Mouse (Mus musculus): ENCODE measurements at regions not wholly inside any gene's neighbourhood (a gene's known extent, or its start where the extent isn't known, plus 50 kb on each side); places are given as distances from the start of the nearest gene placed in this dataset.

DNA sequence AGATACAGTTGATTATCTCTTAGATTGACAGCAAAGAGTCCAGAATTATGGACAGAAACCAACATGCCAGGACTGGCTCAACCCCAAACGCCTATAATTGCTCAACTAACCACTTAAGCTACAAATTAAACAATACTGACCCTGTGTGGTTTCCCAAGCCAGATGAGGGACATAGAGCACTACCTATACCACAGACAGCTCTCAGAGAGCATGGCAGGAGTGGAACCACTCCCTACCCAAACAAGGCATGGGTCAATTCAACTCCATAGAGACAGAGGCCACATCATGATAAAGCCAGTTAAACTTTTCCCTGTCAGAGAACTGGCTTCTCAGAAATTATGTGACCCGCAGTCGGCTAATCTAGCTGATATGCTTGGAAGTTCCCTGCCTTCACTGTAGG lies 490.7 kb upstream of the Tbl1xr1 start:
- TF ChIP-seq CTCF (IDR thresholded peaks at IDR 0.05; ENCODE audit: borderline replicate concordance, insufficient read depth, low read length) (no peak), POLR2A (IDR thresholded peaks at IDR 0.05; ENCODE audit: low read depth, low read length) (no peak)

Measured in embryonic fibroblast, embryonic 13.5 days (primary cell).